Mouse (Mus musculus) adrenal gland, postnatal 10 days (tissue): ENCODE data around the gene Vmn1r179. TPM values are rescaled to one million over a fixed set of nuclear protein-coding genes. Genes with fewer than 3 reads are reported as not detected.
"Not testable (repeated sequence)": the region's sequence is repeated elsewhere in the genome, so short reads cannot be mapped to it uniquely, and the experiment has no call there.

ENCODE experiments used
- DNase-seq: peaks from one replicate; pipeline ENCODE4 v3.0.0; 2021; ENCODE audit warnings: mixed read lengths
- long read RNA-seq, 2 experiments: library from polyadenylated mRNA; stranded (forward); transcript quantifications; one replicate each; pipeline ENCODE4 v2.0.0; 2021
- total RNA-seq, 2 experiments: library from RNA; stranded (reverse); gene quantifications; 2 replicates each; pipeline ENCODE4 v1.2.3; 2021

The Vmn1r179 gene
- not detected for total RNA-seq
- long read RNA-seq, experiment 1: 0 reads
- long read RNA-seq, experiment 2: 0 reads

DNA sequence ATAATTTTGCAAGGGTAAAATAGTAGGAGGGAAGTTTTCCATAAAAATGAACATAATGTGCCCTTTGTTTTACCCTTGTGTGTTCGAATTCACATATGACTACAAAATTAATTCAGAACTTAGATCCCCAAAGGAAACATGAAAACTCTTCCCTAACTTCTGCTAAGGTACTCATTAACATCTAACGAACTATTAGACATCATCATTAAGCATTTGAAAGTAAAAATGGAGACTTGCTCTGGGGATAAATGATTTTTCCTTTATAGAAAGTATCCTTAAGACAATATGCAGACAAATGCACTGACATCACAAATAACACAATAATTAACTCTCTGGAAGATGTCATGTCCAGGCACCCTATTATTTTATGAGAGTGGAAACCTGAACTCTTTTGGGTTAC, at the start of gene Vmn1r179:
Gene Vmn1r179, plus strand, starts transcription at position 301 of the 400 bp plus-strand sequence.
- no peak for DNase-seq

DNA sequence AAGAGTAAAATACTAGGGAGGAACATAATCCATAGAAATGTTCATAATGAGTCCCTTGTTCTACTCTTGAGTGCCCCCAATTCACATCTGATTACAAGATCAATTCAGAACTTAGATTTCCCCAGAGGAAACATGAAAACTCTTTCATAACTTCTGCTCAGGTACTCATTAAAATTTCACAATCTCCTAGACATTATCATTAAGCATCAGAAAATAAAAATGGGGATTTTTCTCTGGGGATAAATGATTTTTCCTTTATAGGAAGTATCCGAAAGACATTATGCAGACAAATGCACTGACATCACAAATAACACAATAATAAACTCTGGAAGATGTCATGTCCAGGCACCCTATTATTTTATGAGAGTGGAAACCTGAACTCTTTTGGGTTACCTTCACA, 35.1 kb upstream of the Vmn1r179 start, which contains the start of gene Vmn1r178:
Gene Vmn1r178, plus strand, starts transcription at position 301 of the 400 bp plus-strand sequence.
- DNase-seq: no peak

DNA sequence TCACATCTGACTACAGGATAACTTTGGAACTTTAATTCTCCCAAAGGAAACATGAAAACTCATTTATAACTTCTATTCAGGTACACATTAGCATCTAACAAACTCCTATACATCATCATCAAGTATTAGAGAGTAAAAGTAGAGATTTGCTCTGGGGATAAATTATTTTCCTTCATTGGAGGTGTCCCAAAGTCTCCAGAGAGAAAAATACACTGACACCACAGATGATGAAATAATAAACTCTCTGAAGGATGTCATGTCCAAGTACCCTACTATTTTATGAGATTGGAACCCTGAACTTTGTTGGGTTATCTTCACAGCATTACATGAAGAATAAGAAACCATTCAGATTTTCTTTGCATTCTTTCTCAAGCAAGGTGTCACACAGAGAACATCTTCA, 23.6 kb downstream of the Vmn1r179 start, which contains the start of gene Vmn1r180:
Gene Vmn1r180, plus strand, starts transcription at position 301 of the 400 bp plus-strand sequence.
- no peak for DNase-seq

DNA sequence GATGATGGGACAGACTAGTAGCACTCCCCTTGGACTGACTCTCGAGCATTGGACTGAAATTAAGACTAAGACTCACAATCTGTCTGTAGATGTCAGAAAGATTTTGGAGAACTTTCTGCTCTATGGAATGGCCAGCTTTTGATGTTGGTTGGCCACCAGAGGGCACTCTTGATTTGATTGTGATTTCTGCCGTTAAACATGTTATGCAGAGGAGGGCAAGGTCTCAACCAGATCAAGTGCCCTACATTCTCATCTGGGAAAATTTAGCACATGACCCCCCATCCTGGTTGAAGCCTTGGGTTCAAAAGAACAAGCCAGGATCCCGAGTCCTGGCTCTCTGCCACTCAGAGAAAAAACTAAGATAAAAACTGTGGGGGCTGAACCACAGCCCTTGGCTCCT, 41.3 kb downstream of the Vmn1r179 start:
- DNase-seq: peak; percentile 26

DNA sequence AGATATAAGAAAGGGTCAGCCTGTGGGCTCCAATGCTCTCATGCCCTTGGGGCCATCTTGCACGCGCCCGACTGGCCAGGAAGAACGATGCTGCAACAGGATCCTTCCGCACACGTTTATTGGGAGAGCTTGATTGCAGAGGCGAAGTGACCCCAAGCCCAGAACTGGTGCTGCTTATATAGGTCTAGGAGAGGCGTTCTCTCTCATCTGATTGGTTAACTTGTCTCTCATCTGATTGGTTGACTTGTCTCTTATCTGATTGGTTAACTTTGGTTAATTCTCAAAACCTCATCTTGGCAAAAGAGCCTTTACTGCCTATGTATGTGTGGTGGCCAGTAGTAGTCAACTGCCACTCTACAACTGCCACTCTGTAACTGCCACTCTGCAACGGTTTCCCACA, 47.5 kb downstream of the Vmn1r179 start, which contains the start of gene Vmn1r181:
Gene Vmn1r181, plus strand, starts transcription at position 301 of the 400 bp plus-strand sequence.
- DNase-seq: not testable (repeated sequence)

Other genes starting within 250 kb of the Vmn1r179 start
- not detected for gene Vmn1r173, start 226.3 kb upstream of the Vmn1r179 start, total RNA-seq
- gene Vmn1r174, start 174.7 kb upstream of the Vmn1r179 start, total RNA-seq: not detected
- gene Vmn1r175, start 116.3 kb upstream of the Vmn1r179 start, total RNA-seq: not detected
- gene Vmn1r176, start 89.6 kb upstream of the Vmn1r179 start, total RNA-seq: not detected
- not detected for gene Vmn1r177, start 60.5 kb upstream of the Vmn1r179 start, total RNA-seq
- not detected for gene Vmn1r178, start 35.0 kb upstream of the Vmn1r179 start, total RNA-seq
- gene Vmn1r180, start 23.7 kb downstream of the Vmn1r179 start, total RNA-seq: not detected
- not detected for gene Vmn1r181, start 47.6 kb downstream of the Vmn1r179 start, total RNA-seq
- not detected for gene V1rd19, start 74.7 kb downstream of the Vmn1r179 start, total RNA-seq
- not detected for gene Vmn1r183, start 126.3 kb downstream of the Vmn1r179 start, total RNA-seq
- 10 to 100 TPM; 15.2 to 17.3 TPM for gene Zfp180, start 154.9 kb downstream of the Vmn1r179 start, total RNA-seq
- gene Zfp112, start 185.3 kb downstream of the Vmn1r179 start, total RNA-seq: 1 to 10 TPM; 2.3 to 4.8 TPM
- gene Zfp235, start 207.2 kb downstream of the Vmn1r179 start, total RNA-seq: 1 to 10 TPM; 7.2 to 9.9 TPM
- under 1 TPM; 0.61 to 0.69 TPM for gene Zfp114, start 248.1 kb downstream of the Vmn1r179 start, total RNA-seq